Mouse (Mus musculus) inflammation-experienced regulatory T-cells (primary cell): ENCODE results near the gene Cachd1. TPM values are rescaled to one million over a fixed set of nuclear protein-coding genes. Genes with fewer than 3 reads are reported as not detected.

Experiments
- polyA plus RNA-seq, 2 experiments: library from polyadenylated mRNA; unstranded; fragments of 100-300 nt; shearing (Covaris generic); gene quantifications; one replicate each; pipeline ENCODE4 v1.2.1; 2017

The Cachd1 gene
- under 1 TPM; 0.11 to 0.12 TPM for polyA plus RNA-seq

DNA sequence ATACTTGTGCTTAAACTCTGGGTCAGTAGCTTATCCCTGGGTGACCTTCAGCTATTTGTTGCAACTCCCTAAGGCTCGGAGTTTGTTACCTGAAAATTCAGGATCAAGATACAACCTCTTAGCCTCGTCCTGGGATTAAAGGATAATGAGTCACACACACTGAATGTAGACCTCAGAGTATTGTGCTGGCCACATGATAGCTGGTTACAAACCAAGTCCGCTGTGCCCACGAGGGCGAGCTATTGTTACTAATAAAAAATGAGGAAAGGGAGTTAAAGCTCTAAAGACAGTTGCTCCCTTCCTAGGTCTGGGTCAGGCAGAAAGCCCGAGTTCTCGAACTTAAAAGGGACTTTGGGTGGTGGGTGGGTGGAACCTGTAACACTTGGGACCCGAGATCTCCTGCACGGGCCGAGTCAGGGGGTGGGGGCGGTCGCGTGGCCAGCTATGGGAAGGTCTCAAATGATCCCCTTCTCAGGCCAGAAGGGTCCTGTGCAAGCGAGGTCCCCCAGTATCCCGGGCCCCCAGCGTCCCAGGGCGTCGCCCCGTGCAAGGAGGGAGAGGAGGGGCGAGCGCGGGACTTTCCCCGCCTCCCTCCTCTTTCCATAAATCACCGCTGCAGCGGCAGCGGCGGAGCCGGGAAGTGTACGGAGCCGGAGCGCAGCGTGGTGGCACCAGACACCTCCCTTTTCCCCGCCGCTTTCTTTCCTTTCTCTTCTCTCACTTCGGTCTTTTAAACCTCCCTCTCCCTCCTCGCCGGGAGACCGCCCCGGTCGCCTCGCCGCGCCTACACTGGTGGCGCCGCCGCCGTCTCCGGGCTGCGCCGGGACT, at the start of gene Cachd1:
Gene Cachd1 (plus strand): TSS at position 633 of the 828 bp plus-strand sequence.

DNA sequence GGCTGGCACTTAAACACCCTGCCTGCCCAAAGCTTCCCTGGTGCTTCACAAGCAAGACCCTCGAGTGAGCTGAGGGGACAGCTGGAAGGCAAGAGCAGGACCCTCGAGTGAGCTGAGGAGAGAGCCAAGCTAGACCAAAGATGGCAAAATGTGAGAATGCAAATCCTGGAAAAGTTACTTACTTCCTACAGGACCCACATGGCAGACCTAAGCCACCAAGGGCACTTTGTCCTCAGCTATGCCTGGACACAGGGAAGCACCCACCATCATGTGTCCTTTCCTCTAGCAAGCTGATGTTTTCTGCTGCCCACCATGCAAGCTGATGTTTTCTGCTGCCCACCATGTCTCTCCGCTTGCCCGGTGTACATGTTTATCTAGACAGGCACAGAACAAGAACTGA, 244.1 kb downstream of the Cachd1 start, which contains the start of gene Gm10577:
Gene Gm10577 (minus strand): TSS at position 101 of the 400 bp plus-strand sequence.

DNA sequence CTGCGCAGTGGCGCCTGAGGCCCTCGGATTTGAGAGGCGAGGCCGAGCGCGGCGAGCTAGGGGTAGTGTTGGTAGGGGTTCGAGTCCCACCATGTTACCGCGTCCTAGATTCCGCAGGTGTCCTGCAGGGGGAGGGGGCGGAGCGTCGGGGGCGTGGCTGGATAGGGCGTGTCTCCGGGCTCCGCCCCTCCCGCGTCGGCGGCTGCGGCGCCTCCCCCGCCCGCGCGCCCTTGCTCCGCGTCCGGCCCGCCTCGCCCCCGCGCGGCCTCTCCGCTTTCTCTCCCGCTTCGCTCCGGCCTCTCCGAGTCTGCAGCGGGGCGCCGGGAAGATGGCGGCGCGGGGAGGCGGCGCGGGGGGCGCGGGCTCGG, 292.3 kb downstream of the Cachd1 start, which contains the start of gene Raver2:
Gene Raver2 (plus strand): TSS at position 198 of the 368 bp plus-strand sequence.

Other genes starting within 250 kb of the Cachd1 start
- gene Gm10577, start 244.0 kb downstream of the Cachd1 start, polyA plus RNA-seq: not detected